Mouse (Mus musculus) lung, postnatal 0 days (tissue): ENCODE results near the gene Dkk2. TPM values are rescaled to one million over a fixed set of nuclear protein-coding genes. Genes with fewer than 3 reads are reported as not detected.
"Not testable (repeated sequence)": the region's sequence is repeated elsewhere in the genome, so short reads cannot be mapped to it uniquely, and the experiment has no call there.

Experiments used
- ATAC-seq: fragments of 200-750 bp; cut with Nextera tagmentation; 2 replicates; pipeline ENCODE4 v1.8.0; 2017; ENCODE audit warnings: moderate library complexity
- DNase-seq: peaks from one replicate; pipeline ENCODE4 v3.0.0-alpha.2; 2016; ENCODE audit warnings: low spot score
- H3K27ac ChIP-seq: fragments of 300-500 bp; sonication (generic); 2 replicates; pipeline ENCODE4 v1.5.1; 2014; ENCODE audit warnings: antibody characterized with exemption, mild to moderate bottlenecking, low read length, mixed read lengths
- H3K27me3 ChIP-seq: fragments of 300-500 bp; sonication (generic); replicated peaks from 2 replicates; pipeline ENCODE4 v1.6.1; 2014; ENCODE audit warnings: low read length, mixed read lengths; ENCODE audit not compliant: insufficient read depth
- H3K36me3 ChIP-seq: fragments of 300-500 bp; sonication (generic); 2 replicates; pipeline ENCODE4 v1.6.1; 2014; ENCODE audit warnings: low read length, mixed read lengths; ENCODE audit not compliant: insufficient read depth
- H3K4me1 ChIP-seq: fragments of 300-500 bp; sonication (generic); 2 replicates; pipeline ENCODE4 v1.6.1; 2014; ENCODE audit warnings: antibody characterized with exemption, low read depth, low read length, mixed read lengths; ENCODE audit not compliant: insufficient read depth
- H3K4me2 ChIP-seq: fragments of 300-500 bp; sonication (generic); replicated peaks from 2 replicates; pipeline ENCODE4 v1.6.1; 2014; ENCODE audit warnings: low read depth, mild to moderate bottlenecking, low read length, moderate library complexity, mixed read lengths
- H3K4me3 ChIP-seq: fragments of 300-500 bp; sonication (generic); 2 replicates; pipeline ENCODE4 v1.5.1; 2014; ENCODE audit warnings: low read depth, low read length
- H3K9ac ChIP-seq: fragments of 300-500 bp; sonication (generic); replicated peaks from 2 replicates; pipeline ENCODE4 v1.6.1; 2014; ENCODE audit warnings: low read depth, mild to moderate bottlenecking
- H3K9me3 ChIP-seq: fragments of 300-500 bp; sonication (generic); 2 replicates; pipeline ENCODE4 v1.6.1; 2016; ENCODE audit warnings: low read length, mixed read lengths
- CTCF ChIP-seq: IDR thresholded peaks from 2 replicates; pipeline ENCODE4 v1.5.1; 2016; ENCODE audit warnings: antibody characterized with exemption, mild to moderate bottlenecking
- EP300 ChIP-seq: IDR thresholded peaks from 2 replicates; pipeline ENCODE4 v1.6.1; 2016; ENCODE audit warnings: antibody characterized with exemption, mild to moderate bottlenecking, control low read depth
- WGBS: fragments of 180-500 bp; shearing (Covaris S2); extraction: QIAGEN DNeasy Blood & Tissue Kit; methylation state at CpG from one replicate; pipeline ENCODE4 v1.1.7; 2014; 5-methylcytosine and 5-hydroxymethylcytosine counted together
- polyA plus RNA-seq: library from polyadenylated mRNA; unstranded; fragments of >200 nt; fragmentation: Nextera tagmentation; extraction: Ambion mirVana; gene quantifications from 2 replicates; pipeline ENCODE4 v1.2.1, GENCODE M21; 2015

Dkk2 gene
- polyA plus RNA-seq, result 1.5 and 2.1 TPM in 2 replicates

- Histone ChIP-seq H3K4me1 (0 out of 2 replicates have a peak, but pooled peaks cover 3% of the 10 kb centered on the region), H3K27me3 (peaks cover 29% of the 10 kb centered on the region), H3K36me3 (no peaks in the 10 kb centered on the region), H3K27ac (no peak within 1 kb of the TSS), H3K9ac (no peak within 1 kb of the TSS), H3K4me3 (peak within 1 kb of the TSS; percentile 27), H3K4me2 (peak within 1 kb of the TSS; percentile 62), H3K9me3 (no peaks in the 10 kb centered on the region)
- DNase-seq (peak; percentile 13), ATAC-seq (no peak; the same call in 1 of the 2 replicates)
- TF ChIP-seq CTCF, result no peak
- TF ChIP-seq EP300, result no peak
- under 1% methylated on average over 33 of the region's 33 CpGs for WGBS
Observed at GRCm38 (mm10) chr3:132085112-132085822, at the start of gene Dkk2. Gene Dkk2, plus strand, starts transcription at chr3:132085292.

- no peaks in the 10 kb centered on the region for H3K9me3 ChIP-seq
- ATAC-seq (no peak), DNase-seq (no peak)
- H3K9ac ChIP-seq, result no peak overlapping the region
- no peak for TF ChIP-seq CTCF
- TF ChIP-seq EP300, result no peak
- WGBS, result 88% methylated on average over 2 of the region's 2 CpGs
- no peaks in the 10 kb centered on the region for H3K4me1 ChIP-seq
- H3K4me3 ChIP-seq, result no peak overlapping the region
- H3K36me3 ChIP-seq, result no peaks in the 10 kb centered on the region
- H3K27ac ChIP-seq, result no peak overlapping the region
- no peaks in the 10 kb centered on the region for H3K27me3 ChIP-seq
- no peak overlapping the region for H3K4me2 ChIP-seq
Observed at GRCm38 (mm10) chr3:132036704-132037103, 48.4 kb upstream of the Dkk2 start.

- WGBS, result 30% methylated on average over 10 of the region's 10 CpGs
- Histone ChIP-seq H3K27me3 (no peaks in the 10 kb centered on the region), H3K4me2 (no peak overlapping the region), H3K27ac (no peak overlapping the region), H3K36me3 (no peaks in the 10 kb centered on the region), H3K9me3 (no peaks in the 10 kb centered on the region), H3K4me1 (no peaks in the 10 kb centered on the region), H3K4me3 (no peak overlapping the region), H3K9ac (no peak overlapping the region)
- DNase-seq (no peak), ATAC-seq (no peak)
- TF ChIP-seq CTCF (no peak), EP300 (no peak)
Observed at GRCm38 (mm10) chr3:132037670-132038069, 47.4 kb upstream of the Dkk2 start.

- no peak overlapping the region for H3K9ac ChIP-seq
- no peaks in the 10 kb centered on the region for H3K9me3 ChIP-seq
- H3K27me3 ChIP-seq, result no peaks in the 10 kb centered on the region
- H3K36me3 ChIP-seq, result no peaks in the 10 kb centered on the region
- no peaks in the 10 kb centered on the region for H3K4me1 ChIP-seq
- H3K27ac ChIP-seq, result no peak overlapping the region
- TF ChIP-seq EP300, result no peak
- TF ChIP-seq CTCF, result no peak
- no peak overlapping the region for H3K4me3 ChIP-seq
- no peak overlapping the region for H3K4me2 ChIP-seq
- no peak for DNase-seq
- no peak for ATAC-seq
- WGBS, result 80% methylated on average over 3 of the region's 3 CpGs
Observed at GRCm38 (mm10) chr3:132040066-132040465, 45.0 kb upstream of the Dkk2 start.

- WGBS, result 69% methylated on average over 8 of the region's 8 CpGs
- no peak overlapping the region for H3K27ac ChIP-seq
- no peak overlapping the region for H3K9ac ChIP-seq
- no peaks in the 10 kb centered on the region for H3K27me3 ChIP-seq
- no peaks in the 10 kb centered on the region for H3K9me3 ChIP-seq
- H3K36me3 ChIP-seq, result no peaks in the 10 kb centered on the region
- DNase-seq (no peak), ATAC-seq (no peak)
- no peak overlapping the region for H3K4me2 ChIP-seq
- H3K4me3 ChIP-seq, result no peak overlapping the region
- no peaks in the 10 kb centered on the region for H3K4me1 ChIP-seq
- TF ChIP-seq CTCF (no peak), EP300 (no peak)
Observed at GRCm38 (mm10) chr3:132050884-132051457, 34.1 kb upstream of the Dkk2 start.

- not testable (repeated sequence) for H3K36me3 ChIP-seq, H3K4me2 ChIP-seq, ATAC-seq, H3K9ac ChIP-seq, H3K4me3 ChIP-seq, H3K4me1 ChIP-seq, H3K27me3 ChIP-seq, DNase-seq, H3K9me3 ChIP-seq, H3K27ac ChIP-seq
- WGBS, result 75% methylated on average over 1 of the region's 1 CpGs
Observed at GRCm38 (mm10) chr3:132062816-132063215, 22.3 kb upstream of the Dkk2 start.
